Mouse (Mus musculus): ENCODE measurements around the gene C330007P06Rik. TPM values are rescaled to one million over a fixed set of nuclear protein-coding genes. Genes with fewer than 3 reads are reported as not detected.
A peak's percentile ranks its signal among the peaks of the same experiment; 100 is the strongest.
"Not testable (repeated sequence)": the region's sequence is repeated elsewhere in the genome, so short reads cannot be mapped to it uniquely, and the experiment has no call there.

C330007P06Rik gene
- polyA plus RNA-seq, 1 experiment from 2014 or later = 17.8 TPM

GRCm38 (mm10) chrX:36902321-36903114 lies 28.6 kb upstream of the C330007P06Rik start, which contains the start of gene Nkrf:
Gene Nkrf, minus strand, starts transcription at chrX:36902899.
- 25% methylated on average over 33 of the region's 47 CpGs for WGBS
- peak; percentile 57 for ATAC-seq

GRCm38 (mm10) chrX:36901655-36902054 lies 27.7 kb upstream of the C330007P06Rik start:
- Histone ChIP-seq H3K4me1 (replicated peaks; ENCODE audit: control insufficient read depth, insufficient read depth, low read length) (no peaks in the 10 kb centered on the region), H3K36me3 (ENCODE audit: control insufficient read depth, insufficient read depth) (no peaks in the 10 kb centered on the region), H3K4me2 (replicated peaks; ENCODE audit: low read depth) (peak overlapping the region; percentile 76), H3K4me3 (ENCODE audit: low read depth, low read length) (no peak overlapping the region), H3K27me3 (replicated peaks; ENCODE audit: control insufficient read depth, insufficient read depth, low read length) (no peaks in the 10 kb centered on the region), H3K9me3 (ENCODE audit: control insufficient read depth) (no peaks in the 10 kb centered on the region), H3K27ac (ENCODE audit: low read depth, low read length) (no peak overlapping the region), H3K9ac (ENCODE audit: low read depth, low read length) (no peak overlapping the region)
- no peak for TF ChIP-seq CTCF (IDR thresholded peaks at IDR 0.05; ENCODE audit: low read depth)
- no peak for ATAC-seq
- 39% methylated on average over 3 of the region's 3 CpGs for WGBS

More at GRCm38 (mm10) chrX:36902321-36903114, 28.6 kb upstream of the C330007P06Rik start, which contains the start of gene Nkrf:
- Histone ChIP-seq H3K36me3 (ENCODE audit: control insufficient read depth, insufficient read depth) (no peaks in the 10 kb centered on the region), H3K4me1 (replicated peaks; ENCODE audit: control insufficient read depth, insufficient read depth, low read length) (no peaks in the 10 kb centered on the region), H3K4me3 (ENCODE audit: low read depth, low read length) (peak within 1 kb of the TSS; percentile 47), H3K27me3 (replicated peaks; ENCODE audit: control insufficient read depth, insufficient read depth, low read length) (no peaks in the 10 kb centered on the region), H3K9me3 (ENCODE audit: control insufficient read depth) (no peaks in the 10 kb centered on the region), H3K9ac (ENCODE audit: low read depth, low read length) (peak within 1 kb of the TSS; percentile 46), H3K27ac (ENCODE audit: low read depth, low read length) (peak within 1 kb of the TSS; percentile 23; the same call in 1 of the 2 replicates), H3K4me2 (replicated peaks; ENCODE audit: low read depth) (peak within 1 kb of the TSS; percentile 76)
- no peak for TF ChIP-seq CTCF (IDR thresholded peaks at IDR 0.05; ENCODE audit: low read depth)

- 44% methylated on average over 1 of the region's 1 CpGs for WGBS
- ATAC-seq; H3K4me3 ChIP-seq (ENCODE audit: low read depth, low read length); H3K27me3 ChIP-seq (replicated peaks; ENCODE audit: control insufficient read depth, insufficient read depth, low read length); H3K36me3 ChIP-seq (ENCODE audit: control insufficient read depth, insufficient read depth); H3K9me3 ChIP-seq (ENCODE audit: control insufficient read depth); H3K4me1 ChIP-seq (replicated peaks; ENCODE audit: control insufficient read depth, insufficient read depth, low read length); H3K9ac ChIP-seq (ENCODE audit: low read depth, low read length); H3K27ac ChIP-seq (ENCODE audit: low read depth, low read length); H3K4me2 ChIP-seq (replicated peaks; ENCODE audit: low read depth): not testable (repeated sequence)
- peak; percentile 54 for TF ChIP-seq CTCF (IDR thresholded peaks at IDR 0.05; ENCODE audit: low read depth)
These were observed 25.0 kb upstream of the C330007P06Rik start for GRCm38 (mm10) chrX:36898931-36899330.

- no peaks in the 10 kb centered on the region for H3K36me3 ChIP-seq (ENCODE audit: control insufficient read depth, insufficient read depth)
- H3K4me1 ChIP-seq (replicated peaks; ENCODE audit: control insufficient read depth, insufficient read depth, low read length) = no peaks in the 10 kb centered on the region
- ATAC-seq = no peak
- WGBS = 92% methylated on average over 1 of the region's 1 CpGs
- no peak overlapping the region for H3K4me3 ChIP-seq (ENCODE audit: low read depth, low read length)
- no peak overlapping the region for H3K9ac ChIP-seq (ENCODE audit: low read depth, low read length)
- H3K27me3 ChIP-seq (replicated peaks; ENCODE audit: control insufficient read depth, insufficient read depth, low read length) = no peaks in the 10 kb centered on the region
- H3K27ac ChIP-seq (ENCODE audit: low read depth, low read length) = no peak overlapping the region
- no peaks in the 10 kb centered on the region for H3K9me3 ChIP-seq (ENCODE audit: control insufficient read depth)
- peak; percentile 50 for TF ChIP-seq CTCF (IDR thresholded peaks at IDR 0.05; ENCODE audit: low read depth)
- no peak overlapping the region for H3K4me2 ChIP-seq (replicated peaks; ENCODE audit: low read depth)
These were observed 10.8 kb upstream of the C330007P06Rik start for GRCm38 (mm10) chrX:36884719-36885118.

- peaks cover 5% of the 10 kb centered on the region; the same call in 1 of the 2 replicates for H3K36me3 ChIP-seq (ENCODE audit: control insufficient read depth, insufficient read depth)
- H3K9ac ChIP-seq (ENCODE audit: low read depth, low read length) = peak overlapping the region; percentile 83
These were observed 805 bp upstream of the C330007P06Rik start for GRCm38 (mm10) chrX:36874704-36875128.

GRCm38 (mm10) chrX:36874178-36874696 lies 326 bp upstream of the C330007P06Rik start:
- Histone ChIP-seq H3K9me3 (ENCODE audit: control insufficient read depth) (no peaks in the 10 kb centered on the region), H3K36me3 (ENCODE audit: control insufficient read depth, insufficient read depth) (peaks cover 5% of the 10 kb centered on the region; the same call in 1 of the 2 replicates), H3K9ac (ENCODE audit: low read depth, low read length) (peak overlapping the region; percentile 83), H3K4me2 (replicated peaks; ENCODE audit: low read depth) (peak overlapping the region; percentile 65), H3K4me1 (replicated peaks; ENCODE audit: control insufficient read depth, insufficient read depth, low read length) (no peaks in the 10 kb centered on the region), H3K4me3 (ENCODE audit: low read depth, low read length) (peak overlapping the region; percentile 71), H3K27me3 (replicated peaks; ENCODE audit: control insufficient read depth, insufficient read depth, low read length) (no peaks in the 10 kb centered on the region), H3K27ac (ENCODE audit: low read depth, low read length) (peak overlapping the region; percentile 80)
- no peak for TF ChIP-seq CTCF (IDR thresholded peaks at IDR 0.05; ENCODE audit: low read depth)
- 19% methylated on average over 57 of the region's 57 CpGs for WGBS
- peak; percentile 94 for ATAC-seq

More at GRCm38 (mm10) chrX:36874704-36875128, 805 bp upstream of the C330007P06Rik start:
- Histone ChIP-seq H3K4me1 (replicated peaks; ENCODE audit: control insufficient read depth, insufficient read depth, low read length) (no peaks in the 10 kb centered on the region), H3K27me3 (replicated peaks; ENCODE audit: control insufficient read depth, insufficient read depth, low read length) (no peaks in the 10 kb centered on the region), H3K27ac (ENCODE audit: low read depth, low read length) (peak overlapping the region; percentile 80; the same call in 1 of the 2 replicates), H3K4me2 (replicated peaks; ENCODE audit: low read depth) (peak overlapping the region; percentile 65), H3K9me3 (ENCODE audit: control insufficient read depth) (no peaks in the 10 kb centered on the region), H3K4me3 (ENCODE audit: low read depth, low read length) (peak overlapping the region; percentile 71)
- WGBS = 18% methylated on average over 36 of the region's 36 CpGs
- TF ChIP-seq CTCF (IDR thresholded peaks at IDR 0.05; ENCODE audit: low read depth) = no peak
- no peak; the same call in 1 of the 2 replicates for ATAC-seq
